Mouse (Mus musculus) monocyte, adult 5-6 weeks (primary cell): ENCODE data around the gene Adamts18. TPM values are rescaled to one million over a fixed set of nuclear protein-coding genes. Genes with fewer than 3 reads are reported as not detected.
"Not testable (repeated sequence)": the region's sequence is repeated elsewhere in the genome, so short reads cannot be mapped to it uniquely, and the experiment has no call there.

Experiments
- ATAC-seq: fragments of 153-309, 156-312 bp; replicated peaks from 2 replicates; pipeline ENCODE4 v1.8.0; 2017; ENCODE audit warnings: mild to moderate bottlenecking; ENCODE audit not compliant: low TSS enrichment, insufficient number of reproducible peaks, severe bottlenecking, poor library complexity, low FRiP score
- total RNA-seq: library from RNA; stranded (forward); fragments of 200-1000, 200-491, 200-594 nt; gene quantifications from 3 replicates; pipeline ENCODE4 v1.2.3, GENCODE M21; 2017

Adamts18 gene
- total RNA-seq, 1 experiment from 2014 or later, result not detected

DNA sequence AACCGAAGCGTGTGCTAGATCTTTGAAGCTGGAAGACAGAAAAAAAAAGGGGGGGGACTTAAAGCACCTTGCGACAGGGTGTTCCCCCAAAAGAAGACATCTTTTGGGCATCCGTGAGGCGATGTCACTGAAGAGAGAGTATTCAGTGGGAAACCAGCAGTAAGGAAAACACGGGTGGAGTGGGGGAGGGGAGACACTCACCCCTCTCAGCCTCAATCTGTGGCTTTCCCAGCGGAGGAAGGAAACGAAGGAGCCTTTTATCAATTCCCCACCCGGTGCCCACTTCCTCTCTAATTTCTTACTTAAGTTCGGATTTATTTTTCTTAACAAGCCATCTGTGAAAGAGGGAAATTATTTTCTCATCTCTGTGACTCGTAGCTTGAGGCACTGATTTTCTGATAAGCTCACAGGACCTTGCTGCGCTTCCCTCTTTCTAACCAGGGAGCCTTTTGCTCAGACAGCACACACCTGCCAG is 895 bp downstream of the Adamts18 start:
- ATAC-seq, result no peak

DNA sequence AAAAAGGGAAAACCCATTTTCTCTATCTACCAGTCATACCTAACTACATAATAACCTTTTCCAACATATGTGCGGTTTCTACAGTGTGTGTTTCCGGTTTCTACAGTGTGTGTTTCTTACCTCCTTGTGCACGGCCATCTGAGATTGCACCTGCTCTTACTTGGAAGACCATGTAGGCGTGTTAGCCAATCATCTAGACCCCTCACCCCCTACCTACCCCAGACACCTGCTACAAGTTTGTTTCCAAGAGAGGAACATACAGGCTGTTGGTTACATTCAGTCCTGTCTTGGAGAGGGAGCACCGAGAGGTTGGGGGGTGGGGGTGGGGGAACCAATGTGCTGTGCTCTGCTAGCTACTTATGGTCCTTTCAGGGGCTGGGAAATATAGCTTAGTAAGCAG is 1.9 kb downstream of the Adamts18 start:
- no peak for ATAC-seq

DNA sequence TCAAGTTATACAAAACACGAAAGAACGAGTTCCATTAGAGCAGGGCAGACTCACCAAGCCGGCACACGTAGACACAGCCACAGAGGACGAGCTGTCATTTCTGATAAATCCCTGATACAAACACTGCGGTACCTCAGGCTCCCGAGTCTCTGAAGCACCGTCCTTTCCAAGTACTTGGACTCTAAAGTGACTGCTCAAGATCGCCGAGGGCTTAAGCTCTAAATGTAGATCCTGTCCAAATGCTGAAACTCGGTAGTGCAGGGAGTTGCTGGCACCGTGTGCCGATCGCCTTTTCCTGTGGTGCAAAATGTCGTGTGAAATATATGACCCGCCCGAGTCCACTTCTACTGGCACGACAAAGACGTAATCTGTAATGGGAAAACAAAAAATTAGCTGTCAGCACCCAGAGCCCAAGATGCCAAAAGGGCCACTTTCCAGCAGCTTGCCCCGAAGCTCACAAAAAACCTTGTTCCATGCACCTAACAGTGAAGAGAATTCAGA is 3.7 kb downstream of the Adamts18 start:
- ATAC-seq, result no peak

DNA sequence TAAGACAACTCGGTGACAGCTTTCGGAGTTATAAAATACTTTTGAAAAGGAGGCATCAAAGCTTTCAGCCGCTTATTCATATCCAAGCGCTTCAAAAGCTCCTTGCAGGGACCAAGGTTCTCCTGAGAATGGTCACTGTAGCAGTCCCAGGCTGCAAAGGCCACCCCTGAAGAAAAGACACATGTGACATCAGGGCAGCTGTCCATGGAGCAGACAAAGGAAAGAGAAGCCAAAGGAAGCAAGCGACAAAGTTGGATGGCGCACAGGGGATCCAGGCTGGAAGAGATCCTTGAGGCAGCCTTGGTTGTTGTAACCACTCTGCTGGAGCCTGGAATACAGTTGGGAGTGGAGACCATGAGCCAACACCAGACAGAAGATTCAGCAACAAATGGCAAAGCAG is 10.3 kb downstream of the Adamts18 start:
- ATAC-seq, result no peak

DNA sequence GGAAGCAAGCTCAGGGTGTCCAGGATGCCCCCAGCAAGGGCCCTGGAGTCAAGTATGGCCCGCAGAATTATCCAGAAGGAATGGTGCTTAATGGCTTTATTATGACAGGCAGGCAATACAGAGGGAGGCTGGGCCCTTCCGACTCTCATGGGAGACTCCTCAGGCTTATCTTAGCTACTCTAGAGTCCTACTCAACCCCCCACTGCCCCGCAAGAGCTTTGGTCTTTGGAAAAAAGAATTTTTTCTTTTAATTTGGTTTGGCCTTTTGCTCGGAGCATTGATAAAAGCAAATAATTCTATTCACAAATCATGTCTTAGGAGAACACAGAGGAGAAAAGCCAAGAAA is 11.0 kb downstream of the Adamts18 start:
- ATAC-seq, result no peak

DNA sequence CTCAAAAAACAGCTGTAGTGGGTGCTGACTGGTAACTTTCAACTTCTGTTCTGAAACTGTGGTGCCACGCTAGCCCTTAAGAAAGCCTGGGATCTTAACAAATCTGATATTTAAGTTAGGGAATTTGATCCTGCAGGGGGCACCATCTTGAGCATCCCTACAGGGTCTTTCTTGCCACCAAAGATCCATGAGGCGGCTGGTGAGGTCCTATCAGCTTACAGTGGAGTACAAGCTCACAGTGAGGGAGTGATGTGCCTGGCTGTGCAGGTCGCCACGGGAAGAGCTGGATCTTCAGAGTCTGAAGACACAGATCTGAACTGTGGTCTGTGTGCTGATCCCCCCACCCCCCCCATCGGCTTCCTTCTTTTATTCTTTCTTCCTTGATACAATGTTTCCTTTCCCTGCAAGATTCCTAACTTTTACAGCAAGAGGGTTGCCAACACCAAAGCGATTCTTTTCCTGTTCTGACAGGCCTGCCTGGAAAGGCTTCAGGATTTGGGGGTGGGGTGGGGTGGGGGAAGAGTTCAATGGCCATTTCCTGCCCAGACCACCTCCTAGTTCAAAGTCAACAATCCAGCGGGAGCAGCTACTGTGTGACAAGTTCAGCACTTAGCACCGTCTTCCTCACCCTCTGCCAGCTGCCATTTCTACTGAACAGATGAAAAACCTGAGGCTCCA is 11.5 kb downstream of the Adamts18 start:
- ATAC-seq, result no peak

DNA sequence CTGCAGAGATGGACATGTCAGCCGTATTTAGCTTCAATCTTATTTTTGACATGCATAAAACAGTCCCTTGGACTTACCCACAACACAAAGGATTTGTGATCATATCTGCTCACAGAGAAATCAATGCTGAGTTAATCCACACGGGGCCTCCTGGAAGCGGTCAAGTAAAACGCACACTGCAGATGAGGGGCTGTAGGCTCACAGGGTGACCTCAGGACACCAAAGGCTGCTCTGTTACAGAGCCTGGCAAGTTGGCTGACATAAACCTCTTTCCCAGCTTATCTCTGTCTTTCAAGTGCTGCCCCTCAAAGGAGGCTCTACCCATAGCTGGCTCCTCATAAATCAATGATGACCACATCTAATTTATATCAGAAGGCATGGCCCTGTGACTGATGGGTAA is 14.9 kb downstream of the Adamts18 start:
- ATAC-seq, result no peak

DNA sequence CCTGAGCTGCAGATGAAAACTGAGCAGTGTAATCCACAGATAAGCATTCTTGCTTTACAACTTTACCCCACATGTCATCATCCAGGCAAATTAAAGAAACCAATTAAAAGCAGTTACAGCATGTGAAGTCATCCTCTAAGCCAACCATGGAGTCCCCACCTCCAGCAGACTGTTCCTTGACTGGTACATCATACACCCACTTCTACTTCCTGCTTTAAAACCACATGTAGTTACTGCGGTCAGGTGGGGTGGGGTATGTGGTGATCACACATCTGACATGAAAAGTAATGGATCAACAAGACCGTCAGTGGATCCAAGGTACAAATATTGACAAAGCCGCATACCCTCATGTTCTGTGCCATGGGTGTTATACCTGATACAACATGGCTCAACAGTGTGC is 21.3 kb downstream of the Adamts18 start:
- peak; percentile 31; the same call in 1 of the 2 replicates for ATAC-seq

DNA sequence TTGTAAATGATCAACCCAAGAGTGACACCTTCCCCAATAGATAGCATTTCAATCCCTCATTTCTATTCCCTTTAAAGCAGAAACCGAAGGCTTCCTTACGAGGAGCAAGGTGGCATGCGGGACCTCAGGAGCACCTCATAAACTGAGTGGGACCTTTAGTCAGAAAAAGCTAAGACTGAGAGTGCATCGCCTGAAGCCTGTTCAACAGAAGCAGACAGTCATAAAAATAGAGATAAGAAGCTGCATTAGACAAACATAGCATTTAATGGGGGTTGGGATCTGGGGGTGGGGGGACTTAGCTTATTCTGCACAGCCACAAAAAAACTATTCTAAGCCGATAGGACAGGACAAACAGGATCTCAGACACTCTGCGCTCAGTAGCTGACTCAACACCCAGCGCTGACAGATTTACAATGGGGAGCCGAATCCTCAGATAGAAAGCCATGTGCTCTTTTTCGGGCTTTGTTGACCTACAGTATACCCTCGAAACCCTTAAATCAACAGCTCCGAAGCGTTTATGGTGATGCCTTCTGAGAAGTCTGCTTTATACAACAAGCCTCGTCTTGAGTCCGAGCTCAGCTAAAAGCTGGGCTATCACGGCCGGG is 27.5 kb downstream of the Adamts18 start:
- ATAC-seq, result no peak

DNA sequence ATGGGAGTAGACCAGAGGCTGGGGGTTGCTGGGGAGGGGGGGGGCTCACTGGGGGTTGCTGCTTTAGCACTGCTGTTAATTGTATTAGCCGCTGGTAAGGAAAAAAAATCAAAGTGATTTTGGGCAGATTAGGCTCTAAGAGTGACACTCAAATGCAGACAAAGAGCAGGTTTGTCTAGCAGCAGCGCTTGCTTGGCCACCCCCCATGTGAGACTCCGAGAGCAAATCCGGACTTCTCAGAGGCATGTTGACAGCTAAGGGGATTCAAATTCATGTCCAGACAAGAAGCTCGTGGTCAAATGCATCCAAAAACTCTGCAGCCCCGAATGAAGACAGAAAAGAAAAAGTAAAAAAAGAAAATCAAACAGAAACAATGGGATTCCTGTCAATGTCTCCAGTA is 34.6 kb downstream of the Adamts18 start:
- ATAC-seq, result no peak

DNA sequence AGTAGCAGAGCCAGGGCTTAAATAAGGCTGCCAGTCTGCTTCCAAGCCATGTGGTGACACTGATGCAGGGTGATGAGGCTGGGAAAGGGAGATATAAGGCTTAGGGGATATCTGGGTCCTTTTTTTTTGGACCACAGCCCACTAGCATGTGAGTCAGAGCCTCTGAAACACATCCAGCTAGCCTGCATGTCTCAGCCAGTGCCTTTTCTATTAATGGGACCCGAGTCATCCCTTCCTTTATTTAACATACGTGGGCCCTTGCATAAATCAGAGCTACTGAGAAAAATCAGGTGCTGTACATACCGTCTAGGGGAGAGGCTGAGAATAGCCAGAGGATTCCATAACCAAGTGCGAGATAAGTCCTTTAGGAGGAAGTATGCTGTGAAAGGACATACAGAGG is 37.0 kb downstream of the Adamts18 start:
- no peak for ATAC-seq

DNA sequence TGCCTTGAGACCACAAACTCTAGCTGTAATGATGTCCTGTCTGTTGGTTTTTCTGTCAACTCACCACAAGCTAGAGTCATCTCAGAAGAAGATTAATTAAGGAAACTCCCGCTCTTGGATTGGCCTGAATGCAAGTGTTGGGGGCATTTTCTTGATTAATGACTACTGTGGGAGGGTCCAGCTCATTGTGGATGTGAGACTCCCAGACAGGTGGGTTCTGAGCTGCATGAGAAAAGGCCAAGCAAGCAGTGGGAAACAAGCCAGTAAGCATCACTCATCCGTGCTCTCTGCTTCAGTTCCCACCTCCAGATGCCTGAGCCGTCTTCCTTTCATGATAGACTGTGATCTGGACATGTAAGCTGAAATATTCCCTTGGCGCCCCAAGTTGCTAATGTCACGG is 38.6 kb downstream of the Adamts18 start:
- ATAC-seq, result no peak

DNA sequence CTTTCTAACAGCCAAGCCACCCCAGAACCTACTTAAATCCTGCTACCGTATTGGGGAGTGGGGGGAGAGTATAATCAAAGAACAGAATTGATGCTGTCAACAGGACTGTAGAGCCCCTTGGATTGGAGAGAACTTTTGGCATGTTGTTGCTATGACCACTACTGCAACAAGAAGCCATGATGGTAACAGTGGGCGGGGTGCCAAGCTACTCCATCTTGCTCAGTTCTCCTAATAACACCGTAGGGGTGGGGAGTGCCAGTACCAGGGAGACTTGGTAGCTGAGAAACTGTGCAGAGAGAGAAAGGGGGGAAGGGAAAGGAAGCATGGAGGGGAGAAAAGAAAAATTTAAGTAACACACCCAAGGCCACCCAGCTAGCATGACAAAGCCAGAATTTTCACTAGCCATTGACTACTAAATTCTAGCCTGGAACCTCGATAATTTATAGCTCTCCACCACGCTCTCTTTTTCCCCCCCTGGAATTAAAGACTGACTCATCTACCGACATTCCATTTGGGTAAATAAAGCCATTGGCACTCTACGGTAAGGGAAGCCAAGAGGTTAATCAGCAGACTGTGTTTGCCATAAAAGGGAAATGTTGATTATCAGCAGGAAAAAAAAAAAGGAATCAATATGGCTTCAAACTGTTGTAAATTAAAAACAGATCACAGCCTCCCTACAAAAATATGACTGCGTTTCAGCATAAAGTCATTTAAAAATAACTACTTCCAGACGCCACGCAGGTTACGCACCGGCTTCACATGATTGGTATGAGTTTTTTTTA is 44.5 kb downstream of the Adamts18 start:
- ATAC-seq, result no peak

DNA sequence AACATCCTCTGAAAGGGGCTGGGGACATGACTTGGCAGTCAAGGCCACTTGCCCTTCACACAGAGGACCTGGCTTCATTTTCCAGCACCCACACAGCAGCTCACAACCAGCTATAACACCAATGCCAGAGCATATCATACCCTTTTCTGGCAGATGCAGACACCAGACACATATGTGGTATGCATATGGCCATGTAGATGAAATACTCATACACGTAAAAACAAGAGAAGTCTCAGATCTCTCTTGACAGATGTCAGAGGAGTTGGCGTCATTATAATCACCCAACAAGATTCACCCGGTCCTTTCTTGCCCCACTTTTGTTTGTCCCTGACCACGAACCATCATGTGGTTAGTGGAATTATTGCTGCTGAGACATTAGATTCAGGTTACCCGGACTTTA is 47.0 kb downstream of the Adamts18 start:
- no peak for ATAC-seq

DNA sequence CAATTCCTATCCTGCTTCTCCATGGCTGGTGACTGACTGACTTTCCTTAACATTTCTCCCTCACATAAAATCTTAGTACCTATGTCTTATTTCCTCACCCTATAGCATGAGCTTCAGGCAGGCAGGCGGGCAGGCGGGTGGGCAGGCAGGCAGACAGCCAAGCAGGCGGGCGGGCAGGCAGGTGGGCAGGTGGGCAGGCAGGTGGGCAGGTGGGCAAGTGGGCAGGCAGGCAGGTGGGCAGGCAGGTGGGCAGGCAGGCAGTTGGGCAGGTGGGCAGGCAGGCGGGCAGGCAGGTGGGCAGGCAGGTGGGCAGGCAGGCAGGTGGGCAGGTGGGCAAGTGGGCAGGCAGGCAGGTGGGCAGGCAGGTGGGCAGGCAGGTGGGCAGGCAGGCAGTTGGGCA is 48.0 kb downstream of the Adamts18 start:
- ATAC-seq, result not testable (repeated sequence)

DNA sequence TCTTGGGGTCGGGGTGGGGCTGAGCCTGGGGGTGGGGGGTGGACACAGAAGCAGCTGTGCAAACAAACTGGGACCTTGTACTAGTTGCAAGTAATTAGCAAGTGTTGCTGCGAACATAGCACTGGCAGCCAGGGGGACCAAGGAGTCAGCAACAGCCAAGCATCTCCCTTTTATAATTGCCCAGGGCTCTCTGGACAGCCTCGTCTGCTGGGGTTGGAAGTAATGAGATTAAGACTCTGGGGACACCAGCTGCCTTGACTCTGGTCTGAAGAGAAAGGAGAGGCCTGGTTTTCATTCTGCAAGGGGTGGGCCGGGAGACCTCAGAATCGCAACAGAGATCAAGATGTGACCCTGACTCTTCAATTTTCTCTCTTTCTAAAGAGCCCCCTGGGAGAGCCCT is 49.0 kb downstream of the Adamts18 start:
- ATAC-seq, result no peak

DNA sequence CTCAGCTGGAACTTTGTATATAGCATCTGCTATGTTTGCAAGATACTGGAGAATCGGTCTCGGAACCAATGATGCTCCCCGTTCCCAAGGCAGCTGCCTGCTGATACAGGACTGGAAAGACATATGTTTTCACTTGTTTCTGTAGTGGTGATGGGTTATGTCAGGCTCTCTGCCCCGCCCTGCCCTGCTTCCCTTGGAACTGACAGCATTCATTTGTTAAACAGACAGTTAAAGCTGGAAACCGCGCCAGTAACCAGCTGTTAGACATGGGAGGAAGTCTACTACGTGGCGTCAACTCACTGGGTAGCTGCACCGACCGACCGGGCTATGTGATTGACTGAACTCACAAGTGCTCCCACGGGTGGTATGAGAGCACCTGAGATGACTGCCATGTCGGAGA is 56.7 kb downstream of the Adamts18 start:
- no peak for ATAC-seq

DNA sequence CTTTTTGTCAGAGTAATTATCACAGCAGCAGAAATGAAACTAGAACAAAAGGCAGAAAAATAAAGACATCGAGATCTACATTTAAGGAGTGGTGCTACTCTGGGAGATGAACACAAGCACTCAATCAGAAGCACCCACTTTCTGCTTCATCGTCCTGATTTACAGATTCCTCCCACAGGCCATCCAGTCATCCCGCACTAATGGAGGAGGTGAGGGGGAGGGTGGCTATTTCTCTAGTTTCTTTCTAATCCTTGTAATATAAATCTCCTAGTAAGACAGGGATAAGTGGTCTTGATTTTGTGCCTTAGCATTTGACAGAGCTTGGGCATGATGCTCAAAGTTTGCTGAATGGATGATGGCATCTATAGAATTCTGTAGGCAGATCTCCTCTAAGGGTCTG is 57.5 kb downstream of the Adamts18 start:
- no peak for ATAC-seq

DNA sequence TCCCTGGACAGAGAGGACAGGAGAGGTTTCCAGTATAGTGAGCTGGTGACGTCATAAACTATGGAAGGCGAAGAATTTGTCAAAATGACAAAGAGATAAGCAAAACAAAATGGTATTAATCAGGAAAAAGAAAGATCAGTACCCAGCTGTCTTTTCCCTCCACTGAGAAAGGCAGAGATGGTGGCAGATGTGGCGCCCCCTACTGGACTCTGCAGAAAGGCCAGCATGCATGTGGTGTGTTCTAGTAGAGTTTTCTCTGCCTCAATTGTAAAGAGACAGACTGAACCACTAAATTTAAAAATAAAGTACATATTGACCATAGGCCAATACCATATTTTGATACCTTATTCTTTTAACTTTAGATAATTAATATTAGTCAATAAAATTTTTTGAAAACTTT is 64.8 kb downstream of the Adamts18 start:
- no peak for ATAC-seq

DNA sequence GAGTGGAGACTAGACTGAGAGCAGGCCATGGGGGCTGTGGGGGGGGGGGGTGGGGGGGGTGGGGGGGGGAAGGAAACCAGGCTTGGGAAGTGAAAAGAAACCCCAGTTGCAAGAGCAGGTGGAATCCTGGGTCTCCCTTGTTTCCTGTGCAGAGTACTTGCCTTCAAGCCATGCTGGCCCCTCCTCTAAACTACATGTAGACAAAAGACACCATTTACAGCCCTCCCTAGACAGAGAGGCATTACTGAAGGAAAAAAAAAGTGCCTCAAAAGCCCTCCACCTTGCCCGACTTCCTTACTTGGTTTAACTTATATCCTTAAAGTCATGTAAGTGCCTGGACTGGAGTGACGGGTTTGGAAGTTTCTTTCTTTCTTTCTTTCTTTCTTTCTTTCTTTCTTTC is 67.0 kb downstream of the Adamts18 start:
- no peak for ATAC-seq
